Mouse (Mus musculus) retina, postnatal 1 day (tissue): ENCODE measurements at regions not wholly inside any gene's neighbourhood (a gene's known extent, or its start where the extent isn't known, plus 50 kb on each side); places are given as distances from the start of the nearest gene placed in this dataset.
"Not testable (repeated sequence)": the region's sequence is repeated elsewhere in the genome, so short reads cannot be mapped to it uniquely, and the experiment has no call there.

Experiments
- DNase-seq: peaks from one replicate; pipeline ENCODE4 v3.0.0-alpha.2; 2012

GRCm38 (mm10) chr5:64587895-64588738 is 215.1 kb upstream of the Klf3 start:
- peak; percentile 50 for DNase-seq

GRCm38 (mm10) chr5:64588768-64589167 is 214.4 kb upstream of the Klf3 start:
- DNase-seq = not testable (repeated sequence)

DNA sequence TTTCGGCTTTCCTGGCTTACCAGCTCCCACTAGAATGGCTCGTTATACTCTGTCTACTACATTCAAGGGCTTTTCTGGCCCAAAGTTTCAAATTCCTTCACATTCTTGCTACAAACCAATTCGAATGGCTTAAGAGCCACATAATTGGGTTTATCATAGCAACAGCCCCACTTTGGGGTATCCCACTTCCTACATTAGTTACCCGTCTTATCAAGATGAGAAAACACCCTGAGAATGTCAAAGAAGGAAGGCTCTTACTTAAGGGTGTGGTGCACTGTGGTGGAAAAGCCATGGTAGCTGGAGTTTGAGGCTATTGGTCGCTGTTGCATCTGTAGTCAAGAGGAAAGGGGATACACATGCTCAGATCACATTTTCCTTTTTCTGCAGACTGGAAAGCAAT is 213.2 kb upstream of the Klf3 start:
- no peak for DNase-seq

DNA sequence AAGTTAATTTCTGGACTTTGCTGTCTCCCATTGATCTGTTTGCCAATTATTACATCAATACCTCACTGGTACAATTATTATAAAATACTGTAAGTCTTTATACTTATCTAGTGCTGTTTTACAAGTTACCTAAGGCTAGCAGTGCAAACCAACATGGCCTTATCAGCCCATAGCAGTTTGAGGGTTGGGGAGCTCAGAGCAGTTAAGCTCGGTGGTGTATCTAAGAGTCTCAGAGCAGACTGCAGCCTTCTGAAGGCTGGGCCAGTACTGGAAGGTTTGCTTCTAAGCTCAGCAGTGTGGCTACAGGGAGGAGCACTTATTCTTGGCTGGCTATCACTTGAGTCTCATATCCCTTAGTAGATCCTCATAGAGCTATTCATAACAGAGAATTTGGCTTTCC is 212.4 kb upstream of the Klf3 start:
- DNase-seq = no peak

- DNase-seq = no peak
Measured at GRCm38 (mm10) chr5:64591792-64592191, 211.4 kb upstream of the Klf3 start.

DNA sequence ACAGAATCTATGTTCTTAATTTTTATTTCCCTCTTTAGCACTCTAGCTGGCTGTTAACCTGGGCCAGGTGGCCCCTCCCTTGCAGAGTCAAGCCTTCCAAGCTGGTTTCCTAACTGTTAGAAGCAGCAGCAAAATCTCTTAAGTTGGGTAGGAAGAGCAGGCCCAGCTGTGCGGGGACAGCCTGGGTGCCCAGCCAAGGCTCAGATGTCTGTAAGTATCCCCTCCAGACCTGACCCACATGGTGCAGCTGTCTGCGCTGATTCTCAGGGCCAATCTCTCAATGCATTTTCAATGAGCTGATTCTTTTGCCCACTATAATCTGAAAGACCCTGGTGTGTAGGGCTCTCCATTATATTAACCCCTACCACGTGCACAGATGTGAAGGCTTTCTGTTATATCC is 208.0 kb upstream of the Klf3 start:
- DNase-seq = no peak

DNA sequence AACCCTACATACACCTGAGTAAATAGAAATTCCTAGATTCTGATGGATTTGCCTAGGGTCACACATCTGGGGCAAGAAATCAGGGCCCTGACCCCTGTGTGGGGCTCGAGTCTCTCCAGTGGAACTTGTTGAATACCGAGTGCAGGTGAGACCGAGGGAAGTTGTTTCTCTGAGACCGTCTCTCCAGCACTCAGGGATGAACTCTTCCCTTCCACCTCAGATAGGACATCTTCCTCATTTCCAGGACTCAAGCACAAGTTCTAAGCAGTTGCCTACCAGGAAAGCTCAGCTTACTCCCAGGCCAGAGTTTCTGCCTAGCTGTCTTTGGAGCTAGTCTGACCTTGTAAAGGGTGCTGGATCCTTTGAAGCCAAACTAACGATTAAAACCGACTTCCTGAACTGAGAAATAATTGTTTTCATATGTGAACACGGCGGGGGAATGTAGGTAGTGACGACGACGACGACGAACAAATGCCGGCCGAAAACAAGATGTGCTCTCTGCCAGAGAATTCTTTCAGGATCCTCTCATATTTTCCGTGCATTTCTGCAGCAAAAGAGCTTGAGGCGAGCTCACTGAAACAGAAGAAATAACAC is 207.3 kb upstream of the Klf3 start:
- DNase-seq = no peak

DNA sequence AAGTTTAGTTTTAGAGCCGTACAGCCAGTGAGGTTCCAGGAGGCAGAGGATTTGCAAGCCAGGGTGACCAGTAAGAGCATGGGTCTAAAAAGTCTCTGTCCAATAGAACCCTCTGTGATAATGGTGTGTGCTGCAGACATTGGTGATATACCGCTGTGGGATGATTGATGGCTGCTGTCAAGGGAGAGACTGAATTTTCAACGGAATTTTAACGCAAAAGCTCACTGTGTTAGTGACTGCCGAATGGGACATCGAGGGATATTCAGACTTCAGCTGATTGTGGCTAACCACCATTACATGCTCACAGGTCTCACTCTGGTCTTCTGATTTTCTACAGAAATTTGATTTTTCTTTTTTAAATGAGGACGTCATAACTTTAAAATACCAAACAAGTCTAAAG is 206.2 kb upstream of the Klf3 start:
- no peak for DNase-seq

GRCm38 (mm10) chr5:64597451-64597850 is 205.7 kb upstream of the Klf3 start:
- DNase-seq = no peak

GRCm38 (mm10) chr5:64598606-64599005 is 204.6 kb upstream of the Klf3 start:
- DNase-seq = no peak

DNA sequence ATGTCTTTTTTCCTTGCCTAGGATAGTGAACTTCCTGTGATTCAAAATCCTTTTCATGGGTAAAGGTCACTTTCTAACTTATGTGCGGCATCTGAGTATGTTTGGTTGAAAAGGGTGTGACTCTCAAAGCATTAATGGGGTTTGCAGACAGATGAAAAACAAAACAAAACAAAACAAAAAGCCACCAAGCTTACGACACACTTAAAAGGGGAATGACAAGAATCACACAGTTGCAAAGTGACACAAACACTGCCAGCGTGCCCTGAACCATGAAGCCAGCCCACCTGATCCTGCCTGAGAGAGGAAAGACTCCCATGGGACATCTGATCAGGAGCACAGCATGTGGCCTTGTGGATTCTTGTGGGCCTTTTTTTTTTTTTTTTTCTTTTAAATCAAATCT is 204.2 kb upstream of the Klf3 start:
- DNase-seq = no peak

- no peak for DNase-seq
Measured at GRCm38 (mm10) chr5:64599865-64600288, 203.3 kb upstream of the Klf3 start.

DNA sequence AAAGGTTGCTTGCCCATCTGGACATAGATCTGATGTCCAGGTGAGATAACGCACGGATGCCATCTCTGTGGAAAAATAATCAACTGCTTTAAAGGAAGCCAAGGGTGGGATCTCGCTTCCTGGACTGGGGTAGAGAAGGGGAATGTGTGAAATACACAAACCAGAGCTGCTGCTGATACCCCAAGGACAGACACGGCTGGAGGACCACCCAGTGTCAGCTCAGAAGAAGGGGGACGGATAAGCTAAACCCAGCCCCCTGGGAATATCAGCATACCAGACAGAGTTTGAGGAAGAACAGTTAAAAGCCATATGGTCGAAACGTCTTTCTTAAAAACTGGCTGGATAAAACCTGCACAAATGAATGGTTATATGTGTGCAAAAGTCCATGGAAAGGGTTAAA is 202.8 kb upstream of the Klf3 start:
- no peak for DNase-seq

- DNase-seq = no peak
Measured at GRCm38 (mm10) chr5:64600811-64601210, 202.4 kb upstream of the Klf3 start.

- DNase-seq = no peak
Measured at GRCm38 (mm10) chr5:64601285-64601684, 201.9 kb upstream of the Klf3 start.

DNA sequence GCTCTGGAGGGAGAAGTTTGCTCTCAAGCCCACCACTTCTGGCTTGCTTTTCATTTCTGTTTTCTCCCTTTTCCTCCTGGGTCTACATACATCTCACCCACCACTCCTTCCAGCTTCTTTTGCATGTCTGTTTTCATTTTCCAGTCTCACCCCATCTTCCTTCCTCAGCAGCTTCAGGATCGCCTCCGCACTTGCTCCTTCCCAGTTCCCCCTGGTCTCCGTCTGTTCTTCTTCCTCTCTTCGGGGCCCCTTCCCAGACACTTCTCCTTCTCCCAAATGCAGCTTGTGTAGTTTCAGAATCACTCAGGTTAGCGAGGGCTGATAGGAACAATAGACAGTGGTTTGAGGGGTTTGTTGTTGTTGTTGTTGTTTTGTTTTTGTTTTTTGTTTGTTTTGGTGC is 201.4 kb upstream of the Klf3 start:
- no peak for DNase-seq

- DNase-seq = no peak
Measured at GRCm38 (mm10) chr5:64602356-64602936, 200.7 kb upstream of the Klf3 start.

- peak; percentile 34 for DNase-seq
Measured at GRCm38 (mm10) chr5:64602996-64603755, 200.0 kb upstream of the Klf3 start.

GRCm38 (mm10) chr5:64605171-64605570 is 198.0 kb upstream of the Klf3 start:
- no peak for DNase-seq

DNA sequence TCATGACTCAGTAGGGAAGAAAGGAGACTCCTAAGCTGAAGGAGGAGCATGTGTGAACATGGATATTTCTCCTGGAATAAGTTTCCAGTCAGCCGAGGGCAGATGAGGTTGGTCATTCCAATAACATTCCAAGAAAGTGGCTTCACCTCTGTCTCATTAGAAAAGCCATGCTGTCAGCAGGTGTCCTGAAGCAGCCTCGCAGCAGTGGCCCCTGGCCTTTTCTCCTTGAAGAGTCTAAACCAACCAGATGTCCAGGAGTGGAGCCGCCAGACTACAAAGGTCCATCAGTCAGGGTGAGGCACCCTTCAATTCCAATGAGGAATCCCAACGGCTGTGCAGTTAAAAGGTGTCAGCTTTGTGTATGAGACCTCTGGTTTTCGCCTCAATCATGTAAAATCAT is 197.2 kb upstream of the Klf3 start:
- DNase-seq = no peak

DNA sequence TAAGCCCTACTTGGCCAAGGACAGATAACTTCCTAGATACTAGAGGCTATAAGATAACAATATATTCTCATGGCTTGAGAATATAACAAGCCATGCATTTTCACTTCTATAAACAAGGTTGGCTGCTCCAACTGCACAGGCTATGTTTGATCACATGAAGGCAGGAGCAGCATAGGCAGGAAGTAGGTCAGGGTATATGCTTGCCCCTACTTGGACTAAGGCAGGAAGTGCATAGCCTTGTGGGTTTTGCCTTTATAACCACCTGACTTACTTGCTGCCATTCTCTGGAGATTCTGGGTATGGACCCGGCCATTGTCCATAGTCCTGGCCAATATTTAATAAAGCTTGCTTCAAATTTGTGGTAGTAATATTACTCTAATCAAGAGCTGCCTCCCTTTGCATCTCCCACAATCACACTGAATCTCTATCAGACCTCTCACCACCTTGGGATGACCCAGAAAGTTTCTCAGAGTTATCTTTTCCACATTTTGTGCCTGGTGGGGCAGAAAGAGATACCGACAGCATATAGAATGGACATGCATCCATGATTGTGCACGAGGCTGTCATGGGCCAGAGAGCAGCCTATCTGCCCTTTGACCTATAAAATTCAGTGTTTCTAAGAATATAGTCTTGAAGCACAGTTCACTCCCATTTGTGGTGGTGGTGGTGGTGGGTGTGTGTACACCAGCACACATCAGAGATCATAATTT is 193.7 kb upstream of the Klf3 start:
- no peak for DNase-seq

DNA sequence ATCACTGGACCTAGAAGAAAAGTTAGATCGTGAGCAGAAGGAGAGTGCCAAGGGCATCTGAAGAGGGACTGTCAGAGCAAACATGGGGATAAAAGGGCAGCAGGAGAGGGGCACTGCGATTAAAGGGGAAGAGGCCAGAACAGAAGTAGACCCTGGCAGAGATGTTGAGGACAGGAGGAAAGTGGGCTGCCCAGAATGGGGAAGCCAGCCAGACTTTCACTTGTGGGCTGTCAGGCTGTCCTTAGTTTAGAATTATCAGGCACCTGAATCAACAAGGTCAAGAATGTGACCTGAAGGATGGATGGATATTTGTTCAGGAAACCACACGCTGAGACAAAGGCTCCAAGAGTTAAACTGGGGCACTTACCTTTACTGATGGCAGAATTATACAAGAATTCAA is 193.0 kb upstream of the Klf3 start:
- no peak for DNase-seq
